Mouse (Mus musculus) hindbrain, embryonic 13.5 days (tissue): Measurements from ENCODE around the gene Fuca2. TPM values are rescaled to one million over a fixed set of nuclear protein-coding genes. Genes with fewer than 3 reads are reported as not detected.

Source experiments
- polyA plus RNA-seq: library from polyadenylated mRNA; unstranded; fragments of >200 nt; fragmentation: Nextera tagmentation; extraction: Ambion mirVana; gene quantifications from 2 replicates; pipeline ENCODE4 v1.2.1, GENCODE M21; 2015

Fuca2 gene
- polyA plus RNA-seq, 1 experiment from 2014 or later, result 33.3 TPM

Other genes with a start within 250 kb of the Fuca2 start
- 6.2 and 7.8 TPM in 2 replicates for gene Phactr2, start 25.1 kb upstream of the Fuca2 start, polyA plus RNA-seq
- 2.0 and 2.1 TPM in 2 replicates for gene Adat2, start 53.4 kb downstream of the Fuca2 start, polyA plus RNA-seq
- gene Pex3, start 53.6 kb downstream of the Fuca2 start, polyA plus RNA-seq, result 24.7 and 25.9 TPM in 2 replicates